Mouse (Mus musculus): ENCODE results near the gene Pax7.

The Pax7 gene

DNA sequence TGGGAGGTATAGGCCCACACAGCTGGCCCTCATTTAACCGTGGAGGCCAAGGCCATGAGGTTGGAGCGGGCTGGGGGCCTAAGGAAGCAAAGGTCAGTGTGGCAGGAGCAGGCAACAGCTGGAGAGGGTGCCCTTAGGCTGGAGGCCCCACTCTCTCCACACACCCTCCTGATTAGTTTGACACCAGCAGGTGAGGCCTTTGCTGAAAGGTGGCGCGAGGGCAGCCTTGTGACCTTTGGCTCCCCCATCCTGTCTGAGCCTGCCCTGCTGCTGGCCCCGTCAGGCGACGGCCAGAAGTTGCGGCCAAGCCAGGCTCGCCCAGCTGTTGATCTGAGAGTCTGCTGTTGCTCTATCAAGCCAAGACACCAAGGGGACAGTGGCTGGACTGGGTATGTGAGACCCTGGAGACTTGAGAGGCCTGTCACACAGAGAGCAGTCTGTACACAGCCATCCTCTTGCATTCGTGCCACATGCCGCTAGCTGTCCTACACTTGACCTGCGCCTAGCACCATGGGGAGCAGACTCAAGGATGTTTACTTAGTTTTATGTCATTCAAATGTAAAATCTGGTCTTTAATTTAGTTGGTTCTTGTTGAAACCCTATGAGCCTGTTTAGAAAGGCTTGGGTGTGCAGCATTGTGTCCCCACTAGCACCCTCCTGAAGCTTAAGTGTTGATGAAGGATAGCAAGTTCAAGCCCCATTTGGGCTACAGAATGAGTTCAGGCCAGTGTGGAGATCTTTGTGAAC lies 86.0 kb downstream of the Pax7 start:
- DNase-seq (ENCODE audit: low spot score): no peak

DNA sequence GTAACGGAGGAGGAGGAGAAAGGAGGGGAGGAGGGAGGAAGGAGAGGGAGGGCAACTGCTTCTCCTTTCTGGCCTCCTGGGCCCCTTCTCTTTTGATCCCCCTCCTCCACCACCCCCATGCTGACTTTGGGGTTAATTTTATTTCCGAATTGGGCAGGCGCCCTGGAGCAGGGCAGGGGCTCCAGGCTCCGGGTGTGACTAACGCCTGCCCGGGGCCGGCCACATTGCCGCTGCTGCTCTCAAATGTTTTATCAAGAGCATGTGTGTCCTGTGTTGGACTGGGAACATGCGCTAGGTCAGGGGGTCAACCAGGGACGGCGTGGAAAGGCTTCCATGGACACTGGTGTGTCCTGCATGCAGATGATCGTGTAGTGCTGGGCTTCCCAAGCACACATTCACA lies 87.2 kb downstream of the Pax7 start:
- no peak for DNase-seq (ENCODE audit: low spot score)

DNA sequence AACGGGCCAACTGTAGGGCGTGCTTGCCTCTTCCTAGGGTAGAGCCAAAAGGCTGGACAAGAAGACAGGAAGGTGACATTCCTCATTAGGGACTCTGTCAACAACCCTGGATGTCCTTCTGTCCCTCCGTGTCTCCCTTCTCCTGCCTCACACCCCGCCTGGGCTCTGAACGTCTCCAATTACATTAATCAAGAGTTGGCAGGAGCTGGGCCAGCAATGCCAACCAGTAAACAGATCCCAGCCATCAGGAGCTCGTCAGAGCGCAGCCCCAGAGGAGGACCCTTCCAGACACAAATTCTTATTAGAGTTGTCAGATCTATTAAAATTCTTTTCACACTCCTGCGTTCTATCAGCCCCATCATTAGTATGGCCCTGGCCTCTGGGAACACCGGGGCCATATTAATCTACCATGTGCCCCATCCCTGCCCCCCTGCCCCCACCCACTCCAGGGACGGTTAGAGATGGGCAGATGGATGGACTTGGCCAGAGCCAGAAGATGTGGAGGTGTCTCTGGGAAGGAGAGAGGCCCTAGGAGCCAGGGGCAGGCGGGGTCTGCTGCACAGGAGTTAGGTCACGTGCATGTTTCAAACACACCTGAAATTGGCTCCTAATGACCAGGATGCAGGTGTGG lies 88.4 kb downstream of the Pax7 start:
- DNase-seq (ENCODE audit: low spot score): no peak

DNA sequence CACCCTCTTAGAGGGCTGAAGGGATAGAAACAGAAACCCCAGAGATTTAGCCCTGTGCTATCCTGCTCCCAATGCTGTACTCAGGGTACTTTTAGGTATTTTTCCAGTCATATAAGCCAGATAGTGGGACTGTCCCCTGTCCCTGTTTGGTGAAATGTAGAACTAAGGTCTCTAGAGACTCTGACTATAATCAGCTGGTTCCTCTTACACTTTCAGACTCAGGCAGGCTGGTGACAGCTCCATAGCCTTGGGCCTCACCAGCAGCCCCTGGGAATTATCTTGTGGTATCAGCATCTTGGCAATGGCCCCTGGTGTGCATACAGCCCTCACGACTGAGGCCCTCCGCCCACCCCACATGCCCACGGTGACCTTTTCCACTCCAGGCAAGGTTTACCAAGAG lies 89.7 kb downstream of the Pax7 start:
- no peak for DNase-seq (ENCODE audit: low spot score)

DNA sequence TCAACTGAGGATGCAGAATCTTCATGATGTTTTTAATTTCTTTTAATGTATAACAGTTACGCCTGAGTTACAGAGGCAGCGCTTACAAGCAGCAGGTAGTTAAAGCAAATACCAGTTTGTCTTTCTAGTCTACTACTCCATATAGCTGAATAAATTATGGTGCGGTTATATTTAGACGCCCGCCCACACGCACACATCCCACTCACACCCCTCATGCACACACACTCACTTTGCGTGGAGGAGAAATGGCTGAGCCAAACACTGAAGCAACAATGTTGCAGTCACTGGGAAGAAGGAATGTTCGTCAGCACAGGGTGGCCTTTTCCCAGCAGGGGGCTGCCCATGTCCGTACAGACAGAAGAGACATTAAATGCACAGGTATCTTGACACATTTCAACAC lies 96.3 kb downstream of the Pax7 start:
- no peak for DNase-seq (ENCODE audit: low spot score)

DNA sequence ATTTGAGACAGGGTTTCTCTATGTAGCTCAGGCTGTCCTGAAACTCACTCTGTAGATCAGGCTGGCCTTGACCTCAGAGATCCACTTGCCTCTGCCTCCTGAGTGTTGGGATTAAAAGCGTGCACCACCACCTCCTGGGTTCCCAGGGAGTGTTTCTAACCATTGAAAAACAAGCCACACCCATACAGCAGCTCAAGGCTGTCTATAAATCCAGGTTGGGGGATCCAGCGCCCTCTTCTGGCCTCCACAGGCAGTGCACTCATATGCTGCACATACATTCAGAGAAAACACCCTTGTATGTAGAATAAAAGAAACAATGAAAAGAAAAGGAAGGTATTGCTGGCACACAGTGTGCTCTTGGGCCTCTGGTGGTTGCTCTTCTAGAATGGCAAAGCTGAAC lies 106.2 kb downstream of the Pax7 start:
- DNase-seq (ENCODE audit: low spot score): no peak

DNA sequence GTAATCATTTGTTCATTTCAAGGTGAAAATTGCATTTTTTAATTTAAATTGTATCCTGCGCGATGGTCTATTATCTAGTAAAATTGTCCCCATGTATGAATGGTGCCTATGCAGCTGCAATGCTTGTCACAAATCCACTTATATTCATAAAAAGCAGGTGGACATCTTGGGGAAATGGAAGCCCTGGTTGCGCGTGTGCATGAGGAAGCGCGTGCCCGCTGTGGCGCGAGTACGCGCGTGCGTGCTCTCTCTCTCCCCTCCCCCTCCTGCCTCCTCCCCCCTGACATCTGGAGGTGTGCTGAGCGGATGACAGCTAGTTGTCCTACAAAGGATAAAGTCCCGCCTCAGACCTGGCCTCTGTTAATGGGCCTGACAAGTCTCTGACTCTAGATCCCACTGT lies 107.9 kb downstream of the Pax7 start:
- DNase-seq (ENCODE audit: low spot score): no peak

DNA sequence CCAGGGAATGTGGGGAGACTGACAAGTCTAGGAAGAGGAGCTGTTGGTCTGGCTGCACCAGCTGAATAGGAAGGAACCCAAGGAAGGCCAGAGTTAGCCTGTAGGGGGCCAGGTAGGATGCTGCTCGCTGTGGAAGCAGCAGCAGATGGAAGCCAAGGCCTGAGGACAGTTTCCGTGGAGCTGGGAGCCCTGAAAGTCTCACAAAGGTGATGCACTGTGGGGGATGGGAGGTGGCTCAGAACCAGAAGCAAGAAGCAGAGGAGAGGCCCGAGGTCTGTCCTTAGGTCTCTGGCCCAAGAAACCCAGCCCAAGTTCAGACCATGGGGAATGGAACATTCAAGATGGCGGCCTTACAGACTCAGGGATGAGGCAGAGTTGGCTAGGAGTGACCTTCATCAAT lies 109.0 kb downstream of the Pax7 start:
- no peak for DNase-seq (ENCODE audit: low spot score)

DNA sequence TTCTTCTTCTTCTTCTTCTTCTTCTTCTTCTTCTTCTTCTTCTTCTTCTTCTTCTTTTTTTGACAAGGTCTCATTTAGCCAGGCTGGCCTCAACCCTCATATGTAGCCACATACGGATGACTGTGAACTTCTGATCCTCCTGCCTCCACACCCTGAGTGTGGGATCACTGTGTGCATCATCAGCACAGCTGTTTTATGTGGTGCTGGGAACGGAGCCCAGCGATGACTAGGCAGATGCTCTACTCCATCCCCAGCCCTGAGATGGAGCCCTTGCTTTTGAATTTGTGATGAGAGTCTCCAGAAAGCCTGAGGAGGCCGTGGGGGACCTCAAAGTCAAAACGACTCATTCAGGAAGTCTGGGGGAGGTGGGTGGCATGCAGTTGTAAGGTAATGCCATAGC lies 114.3 kb downstream of the Pax7 start:
- no peak for DNase-seq (ENCODE audit: low spot score)

DNA sequence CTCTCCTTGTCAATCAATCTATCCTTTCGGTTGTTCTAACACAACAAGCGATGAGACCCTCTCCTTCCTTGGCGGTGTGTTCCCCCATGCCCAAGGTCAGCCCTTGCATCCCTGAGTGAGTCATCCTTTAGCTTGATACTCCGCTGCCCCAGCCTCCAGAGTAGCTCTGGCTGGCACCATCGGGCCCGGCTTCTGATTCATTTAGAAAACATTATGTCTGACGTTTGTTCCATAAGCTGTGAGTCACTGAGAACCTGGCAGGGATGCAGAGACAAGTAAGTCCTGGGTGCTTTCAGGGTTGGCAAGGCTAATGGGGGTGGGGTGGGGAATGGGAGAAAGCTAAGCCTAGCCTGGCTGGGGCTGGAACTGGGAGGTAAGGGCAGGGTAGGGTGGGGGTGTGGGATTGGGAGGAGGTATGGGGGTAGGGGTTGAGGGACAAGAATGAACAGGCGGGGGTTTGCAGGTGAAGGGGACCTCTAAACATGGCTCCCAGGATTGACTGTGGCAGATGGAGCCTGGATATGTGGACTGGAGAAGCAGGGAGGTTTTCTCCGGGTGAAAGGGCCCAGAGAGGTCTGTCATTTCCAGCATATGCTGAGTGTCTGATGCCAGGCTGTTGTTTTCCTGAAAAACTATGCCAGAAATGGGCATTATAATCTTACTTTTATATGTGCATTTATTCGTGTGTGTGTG lies 116.7 kb downstream of the Pax7 start:
- peak; percentile 9 for DNase-seq (ENCODE audit: low spot score)

DNA sequence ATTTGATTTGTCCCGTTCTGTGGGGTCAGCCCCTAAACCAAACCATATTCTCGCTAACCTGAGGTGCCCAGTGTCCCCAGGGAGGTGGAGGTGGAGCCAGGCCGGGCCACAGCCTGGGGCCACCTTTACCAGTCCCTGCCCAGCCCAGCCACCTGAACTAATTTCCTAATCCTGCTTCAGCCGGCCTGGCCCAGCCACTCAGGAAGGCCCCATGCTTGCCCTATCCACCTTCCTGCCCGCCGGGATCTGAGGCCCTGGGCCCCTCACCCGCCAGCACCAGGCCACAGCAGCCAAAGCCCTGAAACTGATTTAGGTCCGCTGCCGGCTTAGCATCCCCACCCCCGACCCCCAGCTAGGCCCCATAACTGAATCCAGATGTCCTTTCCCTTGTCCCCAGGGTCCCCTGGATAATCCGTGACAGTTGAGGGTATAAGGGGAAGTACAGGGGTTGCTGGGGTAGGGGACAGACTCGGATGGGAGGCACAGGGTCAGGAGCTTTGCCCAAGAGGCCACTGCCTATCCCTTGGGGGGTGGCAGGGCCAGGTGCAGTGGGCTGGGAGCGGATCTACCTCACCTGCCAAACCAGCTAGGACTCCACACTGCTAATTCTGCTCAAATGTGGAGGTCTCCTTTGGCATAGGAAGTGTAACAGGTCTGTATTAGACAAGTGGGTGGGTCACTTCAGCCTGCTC lies 117.9 kb downstream of the Pax7 start:
- DNase-seq (ENCODE audit: low spot score): no peak

DNA sequence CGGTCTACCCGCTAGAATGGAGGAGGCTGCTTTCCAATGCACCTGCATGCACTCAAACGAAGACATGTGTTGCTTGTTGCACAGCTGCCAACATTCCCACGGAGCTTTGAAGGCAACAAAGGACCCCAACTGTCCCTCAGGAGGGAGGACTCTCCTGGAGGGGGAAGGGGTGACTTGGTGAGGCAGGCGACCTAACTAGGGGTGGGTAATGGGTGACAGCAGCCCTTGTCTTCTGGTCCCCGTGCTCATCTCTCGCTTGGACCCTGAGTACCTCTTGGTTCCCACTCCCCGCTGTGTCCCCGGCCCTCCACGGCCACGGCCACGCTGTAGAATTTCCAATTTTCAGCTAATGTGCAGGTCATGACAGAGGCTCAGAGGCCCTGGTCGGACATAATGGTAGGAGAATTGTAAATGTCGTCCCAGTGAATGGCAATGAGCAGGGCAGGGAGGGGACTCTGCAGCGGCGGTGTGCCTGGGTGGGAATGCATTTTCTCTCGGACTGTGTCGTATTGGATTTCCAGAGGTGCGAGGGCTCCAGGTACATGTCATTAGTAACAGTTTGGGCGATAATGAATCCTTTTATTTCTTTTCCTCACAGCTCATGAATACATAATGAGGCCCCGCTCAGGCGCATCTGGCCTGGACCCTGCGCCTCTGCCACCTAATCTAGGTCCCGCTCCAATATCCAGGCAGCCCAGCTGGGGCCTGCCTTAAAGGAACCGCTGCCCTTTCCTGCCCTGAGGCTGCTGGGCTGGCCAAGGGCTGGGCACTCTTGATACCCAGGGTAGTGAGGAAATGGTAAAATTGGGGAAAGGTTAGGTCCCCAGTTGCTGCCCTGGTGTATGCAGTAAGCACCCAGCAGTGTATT lies 122.6 kb downstream of the Pax7 start:
- no peak for DNase-seq (ENCODE audit: low spot score)

DNA sequence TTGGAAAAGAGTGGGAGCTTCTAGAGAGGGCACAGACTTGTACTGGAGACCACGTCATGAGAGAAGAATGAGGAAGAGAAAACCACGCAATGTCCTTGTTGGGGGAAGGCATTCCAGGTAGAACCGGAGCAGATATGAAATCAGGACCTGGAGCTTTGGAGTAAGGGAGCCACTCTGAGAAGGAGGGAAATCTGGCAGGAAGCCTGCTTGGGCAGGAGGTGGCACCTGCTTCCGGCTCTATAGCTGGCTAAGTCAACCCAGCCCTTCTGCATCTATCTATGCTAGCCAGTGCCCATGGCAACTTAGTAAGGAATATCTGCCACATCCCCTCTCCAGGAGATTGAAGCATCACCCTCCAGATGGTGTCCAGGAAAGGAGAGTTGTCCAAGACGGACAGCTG lies 127.3 kb downstream of the Pax7 start:
- DNase-seq (ENCODE audit: low spot score): no peak

DNA sequence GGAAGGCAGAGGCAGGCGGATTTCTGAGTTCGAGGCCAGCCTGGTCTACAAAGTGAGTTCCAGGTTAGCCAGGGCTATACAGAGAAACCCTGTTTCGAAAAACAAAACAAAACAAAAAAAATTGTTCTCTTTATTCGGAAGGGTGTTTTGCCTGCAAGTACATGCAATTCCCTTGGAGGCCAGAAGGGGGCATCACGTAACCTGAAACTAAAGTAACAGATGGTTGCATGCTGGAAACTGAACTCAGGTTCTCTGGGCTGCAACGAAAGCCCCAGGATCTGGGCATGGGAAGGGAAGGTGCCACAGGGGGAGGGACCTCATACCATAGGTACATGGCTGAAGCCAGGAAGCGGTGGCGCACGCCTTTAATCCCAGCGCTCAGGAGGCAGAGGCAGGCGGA lies 129.9 kb downstream of the Pax7 start:
- DNase-seq (ENCODE audit: low spot score): no peak

DNA sequence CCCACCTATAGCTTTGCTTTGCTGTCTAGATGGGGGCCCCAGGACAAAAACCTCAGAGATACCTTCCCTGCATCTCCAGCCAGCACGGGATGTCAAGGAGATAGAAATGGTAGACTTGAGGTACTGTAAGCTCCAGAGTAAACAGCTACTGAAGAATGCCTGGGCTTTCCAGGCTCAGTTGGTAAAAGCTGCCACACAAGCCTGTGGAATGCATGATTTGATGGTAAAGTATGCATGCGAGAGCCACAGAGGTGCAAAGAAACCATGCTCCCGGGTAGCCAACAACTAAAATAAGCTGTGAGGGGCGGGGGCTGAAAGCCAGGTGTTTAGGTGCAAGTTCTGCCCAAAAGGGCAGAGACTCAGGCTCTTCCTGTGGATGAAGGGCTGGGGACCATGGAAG lies 130.4 kb downstream of the Pax7 start:
- DNase-seq (ENCODE audit: low spot score): no peak

DNA sequence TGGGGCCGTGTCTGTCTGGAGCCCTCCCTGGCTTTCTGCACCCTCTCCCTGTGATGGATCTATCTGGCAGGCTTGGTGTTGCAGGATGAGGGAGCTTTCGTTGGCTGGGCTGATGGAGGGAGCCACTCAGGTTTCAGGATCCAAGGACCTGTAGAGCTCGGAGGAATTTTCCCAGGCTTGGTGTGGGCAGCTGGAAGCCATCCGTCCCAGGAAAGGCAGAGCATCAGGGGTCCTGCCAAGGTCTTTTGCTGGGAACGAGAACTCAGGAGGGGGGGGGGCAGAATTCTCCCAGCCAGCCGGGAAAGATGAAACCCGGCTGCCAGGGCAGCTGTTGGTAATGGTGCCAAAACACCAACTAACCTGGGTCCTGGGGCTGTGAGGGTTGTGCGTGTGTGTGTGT lies 134.7 kb downstream of the Pax7 start:
- no peak for DNase-seq (ENCODE audit: low spot score)

DNA sequence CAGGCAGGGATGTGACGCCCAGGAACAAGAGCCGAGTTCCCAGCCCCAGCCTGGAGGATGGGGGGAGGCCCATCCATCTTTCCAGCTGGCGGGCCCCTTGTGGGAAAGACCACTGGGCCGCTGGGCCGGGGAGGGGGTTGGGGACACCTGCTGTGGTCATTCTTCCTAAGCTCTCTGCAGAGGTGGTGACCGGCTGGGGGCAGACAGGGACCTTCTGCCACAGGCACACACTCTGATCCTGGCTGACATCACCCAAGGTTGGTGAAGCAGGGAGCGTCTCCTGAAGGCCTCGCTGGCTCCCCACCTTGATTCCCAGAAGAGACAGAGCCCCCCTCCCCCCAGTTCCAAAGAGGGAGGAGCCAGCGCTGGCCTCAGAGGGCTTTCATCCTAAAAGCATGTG lies 135.6 kb downstream of the Pax7 start:
- DNase-seq (ENCODE audit: low spot score): no peak

DNA sequence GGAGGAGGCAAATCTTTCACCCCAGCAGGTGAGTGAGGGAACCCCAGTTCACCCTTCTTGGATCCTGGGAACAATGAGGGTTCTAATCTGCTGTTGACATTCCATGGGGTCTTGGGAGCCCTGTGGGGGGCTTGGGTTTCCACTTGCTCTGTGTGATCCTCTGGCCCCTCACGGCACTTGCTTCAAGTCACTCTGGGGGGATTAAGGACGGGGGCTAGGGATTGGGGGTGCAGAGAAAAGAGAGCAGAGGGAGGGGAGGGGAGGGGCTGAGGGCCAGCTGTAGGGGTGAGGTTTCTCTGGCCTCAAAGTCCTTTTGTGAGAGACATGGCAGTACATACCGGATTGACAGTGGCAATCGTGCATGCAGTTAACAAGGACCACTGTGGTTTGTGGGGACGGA lies 140.0 kb downstream of the Pax7 start:
- DNase-seq (ENCODE audit: low spot score): no peak

DNA sequence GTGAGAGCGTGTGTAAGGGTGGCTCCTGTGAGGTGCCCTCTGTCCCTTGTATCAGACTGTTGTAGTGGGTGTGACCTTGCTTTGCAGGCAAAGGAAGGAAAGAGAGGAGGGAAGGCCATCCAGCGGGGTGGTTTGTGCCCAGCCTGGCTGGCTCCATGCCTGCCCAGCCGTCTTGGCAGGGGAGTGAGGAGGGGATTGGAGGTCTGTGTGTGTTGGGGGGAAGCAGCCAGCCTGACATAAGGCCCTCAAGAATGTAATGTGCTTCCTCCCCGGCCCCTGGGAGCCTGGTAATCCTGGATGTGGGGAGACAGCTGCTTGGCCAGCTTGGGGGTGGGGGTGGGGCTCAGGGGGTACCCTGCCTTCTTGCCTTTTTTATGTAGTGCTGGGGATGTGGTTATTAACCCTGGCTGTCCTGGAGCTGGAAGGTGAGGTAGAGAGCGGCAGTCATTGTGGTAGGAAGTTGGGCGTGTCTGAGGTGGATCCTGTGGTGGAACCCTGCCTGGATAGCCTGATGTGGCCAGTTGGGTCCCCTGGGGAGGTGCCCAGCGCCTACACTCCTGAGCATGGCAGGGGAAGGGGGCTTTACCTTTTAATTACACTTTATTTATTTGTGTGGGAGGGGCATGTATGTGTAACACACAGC lies 143.6 kb downstream of the Pax7 start:
- DNase-seq (ENCODE audit: low spot score): no peak

DNA sequence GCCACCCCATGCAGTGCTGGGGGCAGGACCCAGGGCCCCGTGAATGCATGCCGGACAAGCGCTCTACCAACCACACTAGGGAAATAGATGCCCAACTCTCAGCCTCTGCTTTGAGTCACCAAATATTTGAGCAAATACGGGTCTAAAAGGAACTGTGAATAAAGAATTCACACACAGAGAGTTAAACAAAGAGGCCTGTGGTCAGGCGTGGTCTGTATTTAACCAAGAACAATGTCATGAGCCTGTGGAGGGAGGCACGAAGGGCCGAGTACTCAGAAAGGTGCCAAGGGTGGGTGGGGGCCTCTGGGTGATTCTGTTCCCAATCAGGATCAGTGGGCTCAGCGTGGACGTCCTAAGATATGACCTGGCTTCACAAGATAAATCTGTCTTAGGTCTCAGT lies 145.3 kb downstream of the Pax7 start:
- no peak for DNase-seq (ENCODE audit: low spot score)
